Mouse (Mus musculus) bone marrow macrophage, adult 2 months (primary cell): ENCODE measurements around the gene Chil1. TPM values are rescaled to one million over a fixed set of nuclear protein-coding genes. Genes with fewer than 3 reads are reported as not detected.

Experiments used
- H3K27ac ChIP-seq: 2 replicates; pipeline ENCODE4 v1.5.1; 2012; ENCODE audit warnings: low read depth, low read length; ENCODE audit not compliant: insufficient read depth
- H3K4me1 ChIP-seq: 2 replicates; pipeline ENCODE4 v1.6.1; 2012; ENCODE audit warnings: low read length; ENCODE audit not compliant: control insufficient read depth, insufficient read depth
- H3K4me3 ChIP-seq: 2 replicates; pipeline ENCODE4 v1.5.1; 2012; ENCODE audit warnings: mild to moderate bottlenecking, low read length, moderate library complexity; ENCODE audit not compliant: insufficient read depth
- CTCF ChIP-seq: IDR thresholded peaks from 2 replicates; pipeline ENCODE4 v1.5.1; 2012; ENCODE audit warnings: low read depth, mild to moderate bottlenecking, low read length, moderate library complexity
- POLR2A ChIP-seq: IDR thresholded peaks from 2 replicates; pipeline ENCODE4 v1.6.1; 2012; ENCODE audit warnings: mild to moderate bottlenecking, low read depth, low read length, borderline replicate concordance
- polyA plus RNA-seq: library from polyadenylated mRNA; stranded (reverse); fragments of >200 nt; gene quantifications from 2 replicates; pipeline ENCODE4 v1.2.4, GENCODE M21; 2012; ENCODE audit not compliant: missing spikeins, insufficient read depth, insufficient read length

The Chil1 gene
- polyA plus RNA-seq, 1 experiment: not detected

- peak; percentile 71 for TF ChIP-seq CTCF
- TF ChIP-seq POLR2A: no peak
- Histone ChIP-seq H3K4me3 (no peak overlapping the region), H3K27ac (no peak overlapping the region), H3K4me1 (no peaks in the 10 kb centered on the region)
Measured at GRCm38 (mm10) chr1:134201751-134202420, 19.9 kb downstream of the Chil1 start.

GRCm38 (mm10) chr1:134204230-134204629 lies 22.3 kb downstream of the Chil1 start:
- no peaks in the 10 kb centered on the region for H3K4me1 ChIP-seq
- no peak for TF ChIP-seq POLR2A
- TF ChIP-seq CTCF: no peak
- no peak overlapping the region for H3K27ac ChIP-seq
- H3K4me3 ChIP-seq: no peak overlapping the region

GRCm38 (mm10) chr1:134205296-134206018 lies 23.5 kb downstream of the Chil1 start:
- Histone ChIP-seq H3K4me1 (no peaks in the 10 kb centered on the region), H3K4me3 (no peak overlapping the region), H3K27ac (no peak overlapping the region)
- no peak for TF ChIP-seq POLR2A
- TF ChIP-seq CTCF: no peak

GRCm38 (mm10) chr1:134206085-134206484 lies 24.1 kb downstream of the Chil1 start:
- Histone ChIP-seq H3K27ac (no peak overlapping the region), H3K4me3 (no peak overlapping the region), H3K4me1 (no peaks in the 10 kb centered on the region)
- TF ChIP-seq POLR2A (no peak), CTCF (no peak)

- Histone ChIP-seq H3K4me1 (no peaks in the 10 kb centered on the region), H3K4me3 (no peak overlapping the region), H3K27ac (no peak overlapping the region)
- no peak for TF ChIP-seq POLR2A
- TF ChIP-seq CTCF: no peak
Measured at GRCm38 (mm10) chr1:134210179-134210755, 28.3 kb downstream of the Chil1 start.

- Histone ChIP-seq H3K4me1 (no peaks in the 10 kb centered on the region), H3K27ac (no peak overlapping the region), H3K4me3 (no peak overlapping the region)
- no peak for TF ChIP-seq POLR2A
- no peak for TF ChIP-seq CTCF
Measured at GRCm38 (mm10) chr1:134211043-134211442, 29.1 kb downstream of the Chil1 start.

- Histone ChIP-seq H3K4me3 (no peak overlapping the region), H3K4me1 (no peaks in the 10 kb centered on the region), H3K27ac (no peak overlapping the region)
- TF ChIP-seq CTCF: no peak
- TF ChIP-seq POLR2A: no peak
Measured at GRCm38 (mm10) chr1:134211631-134212030, 29.7 kb downstream of the Chil1 start.

- Histone ChIP-seq H3K4me3 (no peak overlapping the region), H3K27ac (no peak overlapping the region), H3K4me1 (no peaks in the 10 kb centered on the region)
- no peak for TF ChIP-seq CTCF
- TF ChIP-seq POLR2A: no peak
Measured at GRCm38 (mm10) chr1:134212351-134212750, 30.4 kb downstream of the Chil1 start.

GRCm38 (mm10) chr1:134213405-134213804 lies 31.4 kb downstream of the Chil1 start:
- TF ChIP-seq CTCF (no peak), POLR2A (no peak)
- H3K4me1 ChIP-seq: no peaks in the 10 kb centered on the region
- no peak overlapping the region for H3K27ac ChIP-seq
- no peak overlapping the region for H3K4me3 ChIP-seq

GRCm38 (mm10) chr1:134215059-134215458 lies 33.1 kb downstream of the Chil1 start:
- H3K4me3 ChIP-seq: no peak overlapping the region
- no peak overlapping the region for H3K27ac ChIP-seq

More at GRCm38 (mm10) chr1:134215059-134215458, 33.1 kb downstream of the Chil1 start:
- TF ChIP-seq CTCF: no peak
- TF ChIP-seq POLR2A: no peak
- H3K4me1 ChIP-seq: no peaks in the 10 kb centered on the region
